Mouse (Mus musculus) E14TG2a.4 (cell line): ENCODE measurements around the gene Aox3.

ENCODE experiments used
- CTCF ChIP-seq: conservative IDR thresholded peaks from 2 replicates; pipeline ENCODE4 v1.5.1; 2014; ENCODE audit warnings: low read length
- POU5F1 ChIP-seq: IDR thresholded peaks from 2 replicates; pipeline ENCODE4 v1.6.1; 2014; ENCODE audit warnings: low read length, borderline replicate concordance

GRCm38 (mm10) chr1:58072416-58072815, 40.5 kb upstream of the Aox3 start:
- TF ChIP-seq CTCF (no peak), POU5F1 (no peak)
